Mouse (Mus musculus) frontal cortex, postnatal 14 days (tissue): ENCODE measurements around the gene Ap2m1.
"Not testable (repeated sequence)": the region's sequence is repeated elsewhere in the genome, so short reads cannot be mapped to it uniquely, and the experiment has no call there.

ENCODE experiments used
- DNase-seq, 2 experiments: peaks; one replicate each; pipeline ENCODE4 v3.0.0; 2022; ENCODE audit warnings: low spot score in 2 of 2

Gene Ap2m1

DNA sequence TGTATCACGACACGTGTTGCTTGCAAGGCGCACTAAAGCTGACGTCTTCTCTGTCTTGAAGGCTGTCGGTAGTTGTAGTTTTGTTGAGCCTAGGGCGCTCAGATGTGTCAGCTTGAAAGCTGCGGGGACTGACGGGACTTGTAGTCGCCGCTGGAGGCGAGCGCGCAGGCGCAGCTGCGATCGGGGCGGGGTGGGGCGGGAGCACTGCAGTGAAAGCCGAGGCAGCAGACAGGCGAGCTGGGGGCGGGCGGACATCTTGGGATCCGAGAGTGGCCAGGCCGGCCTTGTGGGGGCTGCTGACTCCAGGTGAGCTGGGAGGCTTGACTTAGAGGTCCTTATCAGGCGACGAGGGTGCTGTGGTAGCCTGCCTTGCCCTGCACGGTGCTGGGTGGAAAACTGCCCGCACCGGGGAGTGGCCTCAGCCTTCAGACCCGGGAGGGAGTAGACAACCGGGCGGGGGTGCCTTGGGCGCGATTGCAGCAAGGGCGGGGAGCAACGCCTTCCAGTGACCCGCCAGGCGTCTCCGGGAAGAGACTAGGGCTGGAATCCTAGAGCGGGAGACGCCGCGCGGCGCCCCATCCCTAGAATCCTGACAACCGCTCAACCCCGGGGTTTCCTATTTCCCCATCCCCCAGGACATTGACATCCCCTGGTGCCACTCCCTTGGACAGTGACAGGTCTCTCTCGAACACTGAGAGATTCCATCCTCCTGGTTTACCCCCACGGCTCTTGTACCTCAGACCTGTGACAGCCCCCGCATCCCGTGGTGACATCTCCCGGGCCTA, at the start of gene Ap2m1:
Ap2m1 (plus strand) TSS at position 183 of the 785 bp plus-strand sequence.
- DNase-seq, result peak; percentile 85 to 96

DNA sequence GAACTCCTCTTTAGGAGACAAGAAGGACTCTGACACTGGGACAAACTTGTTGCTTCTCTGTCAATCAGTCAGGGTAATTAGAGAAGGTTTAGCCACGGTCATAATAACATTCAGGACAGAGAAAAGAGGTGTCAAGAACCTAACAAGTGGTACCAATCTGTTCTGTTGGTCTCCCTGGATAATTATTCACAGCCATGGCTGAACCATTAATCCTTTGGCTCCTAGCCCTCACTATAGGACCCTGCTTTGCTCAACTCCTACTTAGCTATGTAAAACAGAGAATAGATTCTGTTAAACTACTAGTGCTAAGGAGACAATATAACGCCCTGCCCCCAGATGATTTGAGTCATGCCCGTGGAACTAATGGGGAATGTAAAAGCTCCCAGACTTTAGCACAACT, 49.2 kb upstream of the Ap2m1 start:
- DNase-seq, result no peak

DNA sequence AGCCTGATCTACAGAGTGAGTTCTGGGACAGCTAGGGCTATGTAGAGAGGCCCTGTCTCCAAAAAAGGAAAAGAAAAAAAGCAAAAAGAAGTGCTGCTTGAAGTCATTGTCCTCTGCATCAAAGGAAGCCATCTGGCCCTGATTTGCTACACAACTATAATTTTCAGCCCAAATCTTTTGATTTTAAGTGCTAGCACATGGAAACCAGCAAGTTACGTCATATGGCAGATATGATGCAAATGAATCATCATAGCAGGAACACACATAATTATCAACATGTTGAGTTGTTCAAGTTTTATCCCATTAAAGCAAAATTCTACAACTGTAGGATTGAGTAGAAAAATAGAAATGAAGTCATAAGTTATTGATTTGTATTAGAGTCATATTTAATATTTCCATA, 47.1 kb upstream of the Ap2m1 start:
- no peak for DNase-seq

DNA sequence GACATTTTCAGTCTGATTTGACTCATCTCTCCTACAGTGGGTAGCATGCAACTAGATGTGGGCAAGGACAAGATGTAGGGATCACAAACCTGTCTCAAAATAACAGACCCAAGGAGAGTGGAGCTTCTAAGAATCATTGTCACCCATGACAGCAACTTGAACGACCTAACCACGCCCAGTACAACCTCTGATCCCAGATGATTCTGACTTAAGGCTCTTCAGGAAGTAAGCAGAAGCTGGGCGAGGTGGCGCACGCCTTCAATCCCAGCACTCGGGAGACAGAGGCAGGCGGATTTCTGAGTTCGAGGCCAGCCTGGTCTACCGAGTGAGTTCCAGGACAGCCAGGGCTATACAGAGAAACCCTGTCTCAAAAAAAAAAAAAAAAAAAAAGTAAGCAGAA, 46.5 kb upstream of the Ap2m1 start:
- not testable (repeated sequence) for DNase-seq

DNA sequence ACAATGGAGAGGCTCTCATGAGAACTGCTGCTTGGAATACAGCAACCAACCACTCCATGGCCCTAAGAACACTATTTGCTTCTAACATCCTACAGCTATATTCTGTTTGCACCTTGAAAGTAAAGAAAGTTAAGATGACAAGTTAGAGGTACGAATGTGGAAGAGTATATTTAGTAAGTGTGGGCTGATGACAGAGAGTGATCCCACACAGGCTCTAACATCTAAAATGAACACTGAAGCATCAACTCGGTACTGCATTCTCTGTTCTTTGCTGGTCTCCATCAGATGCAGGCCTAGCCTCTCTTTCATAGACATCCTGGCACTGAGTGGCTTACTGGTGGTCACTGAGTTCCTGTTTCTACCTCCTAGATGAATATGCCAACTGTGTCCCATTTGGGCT, 46.0 kb upstream of the Ap2m1 start:
- DNase-seq, result no peak

DNA sequence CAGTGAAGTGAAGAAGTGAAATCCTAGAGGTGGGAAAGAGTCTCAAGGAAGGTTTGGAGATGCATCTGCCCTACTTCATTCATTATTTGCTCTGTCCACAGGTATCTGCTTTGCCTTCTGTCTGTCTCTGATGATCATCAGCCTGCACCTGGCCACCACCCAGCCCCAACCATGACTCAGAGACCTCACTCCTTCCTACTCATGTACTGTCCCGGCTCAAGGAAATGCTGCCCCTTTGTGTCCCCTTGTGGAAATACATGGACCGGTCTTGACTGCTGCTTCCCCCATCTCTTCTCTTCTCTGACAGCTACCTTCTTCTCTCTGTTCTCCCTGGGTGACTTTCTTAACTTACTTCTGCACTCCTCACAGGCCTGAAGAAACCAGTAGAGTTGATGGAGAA, 44.7 kb upstream of the Ap2m1 start:
- no peak for DNase-seq

DNA sequence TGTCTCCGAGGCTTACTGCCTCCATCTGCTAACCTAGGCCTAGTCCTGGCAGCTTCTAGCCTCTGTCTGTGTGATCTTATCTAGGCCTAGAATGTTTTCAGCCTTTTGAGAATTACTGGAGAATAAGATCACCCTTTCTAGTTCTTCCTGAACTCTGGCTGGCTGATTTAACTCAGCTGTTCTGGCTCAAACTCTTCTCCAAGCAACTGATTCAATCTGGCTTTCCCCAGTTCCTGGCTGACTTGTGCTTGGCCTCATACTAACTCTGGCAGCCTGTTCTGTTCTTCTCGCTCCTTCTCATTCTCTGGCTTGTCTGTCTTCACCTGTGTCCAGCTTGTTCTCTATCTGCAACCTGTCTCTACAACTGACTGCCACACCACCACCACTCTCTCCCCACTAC, 44.0 kb upstream of the Ap2m1 start:
- no peak for DNase-seq

DNA sequence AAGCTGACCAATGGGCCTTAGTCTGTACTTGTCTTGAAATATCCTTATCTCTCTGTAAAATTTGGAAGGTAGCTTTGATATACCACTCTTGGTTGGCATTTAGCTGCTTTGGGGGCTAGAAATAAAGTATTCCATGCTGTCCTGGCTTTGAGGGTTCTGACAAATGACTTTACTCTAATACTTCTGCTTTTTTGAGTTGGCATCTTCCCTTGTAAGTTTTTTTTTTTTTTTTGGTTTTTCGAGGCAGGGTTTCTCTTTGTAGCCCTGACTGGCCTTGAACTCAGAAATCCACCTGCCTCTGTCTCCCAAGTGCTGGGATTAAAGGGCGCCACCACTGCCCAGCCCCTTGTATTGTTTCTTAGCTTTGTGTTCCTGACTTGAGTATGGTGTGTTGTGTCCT, 41.8 kb upstream of the Ap2m1 start:
- DNase-seq, result no peak

DNA sequence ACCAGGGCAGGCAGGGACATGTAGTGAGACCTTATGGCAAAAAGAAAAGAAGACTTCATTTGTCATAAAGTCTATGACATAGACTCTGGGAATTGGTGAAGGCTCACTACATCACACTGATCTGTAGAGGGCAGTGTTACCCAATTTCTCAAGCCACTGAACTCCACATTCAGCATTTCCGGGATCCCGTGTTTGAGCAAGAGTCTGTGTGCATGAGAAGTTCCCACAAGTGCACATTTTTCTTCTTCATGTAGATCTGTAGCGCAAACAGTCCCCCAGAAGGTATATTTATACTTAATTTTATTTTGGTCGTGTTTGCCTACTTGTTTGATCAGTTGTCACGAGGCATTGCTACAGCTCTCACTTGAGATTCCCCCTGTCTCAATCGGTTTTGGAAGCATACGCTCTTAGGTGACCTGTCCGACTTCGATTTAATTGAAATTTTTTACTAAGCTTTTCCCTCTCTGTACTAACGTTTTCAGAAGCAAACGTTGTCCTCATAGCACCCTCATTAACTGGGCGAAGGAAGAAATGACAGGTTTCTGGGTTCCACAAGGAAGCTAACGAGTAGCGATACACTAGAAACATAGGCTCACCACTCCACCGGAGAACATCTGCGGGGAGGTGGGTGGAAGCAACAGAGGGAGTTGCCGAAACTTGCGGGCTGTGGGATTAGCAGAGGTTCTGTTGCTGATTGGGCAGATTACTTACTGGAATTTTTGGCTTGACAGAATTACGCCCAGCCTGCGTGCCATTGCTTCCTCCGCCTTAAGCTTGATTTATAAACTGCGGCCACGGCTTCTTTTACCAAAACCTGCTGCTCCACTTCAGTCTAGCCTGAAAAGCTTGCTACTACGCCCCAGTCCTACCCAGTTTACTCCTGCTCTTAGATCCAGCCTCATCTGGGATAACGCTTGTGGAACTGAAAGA, 38.3 kb upstream of the Ap2m1 start:
- peak; percentile 35 to 50 for DNase-seq

DNA sequence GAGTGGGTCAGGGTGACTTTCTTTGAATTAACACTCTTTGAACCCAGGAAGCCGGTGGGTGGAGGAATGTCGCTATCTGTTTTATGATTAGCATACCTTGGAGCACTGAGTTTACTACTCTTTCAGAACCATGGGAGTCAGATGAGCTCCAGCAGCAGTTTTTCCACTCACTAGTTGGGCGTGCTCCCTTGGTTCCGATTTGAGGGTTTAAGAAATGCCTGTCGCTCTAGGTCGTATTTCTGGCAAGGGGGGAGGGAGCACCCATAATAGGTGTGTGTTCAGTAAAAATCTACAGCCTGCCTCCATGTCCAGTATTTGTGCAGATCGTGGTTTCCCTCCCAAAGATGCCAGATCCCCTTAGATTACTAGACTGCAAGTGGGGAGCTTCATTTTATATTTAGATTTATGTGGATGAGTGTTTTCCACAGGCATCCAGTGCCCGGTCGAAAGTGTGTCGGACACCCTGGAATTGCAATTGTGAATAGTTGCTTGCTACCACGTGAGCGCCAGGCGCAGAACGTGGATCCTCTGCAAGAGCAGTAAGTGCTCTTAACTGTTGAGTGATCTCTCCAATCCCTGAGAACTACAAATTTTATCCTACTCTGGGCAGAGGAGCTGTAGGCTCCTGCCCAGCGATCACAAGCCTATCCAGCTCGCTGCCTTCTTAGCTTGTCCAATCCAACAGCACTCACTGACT, 37.1 kb upstream of the Ap2m1 start:
- DNase-seq, result no peak

DNA sequence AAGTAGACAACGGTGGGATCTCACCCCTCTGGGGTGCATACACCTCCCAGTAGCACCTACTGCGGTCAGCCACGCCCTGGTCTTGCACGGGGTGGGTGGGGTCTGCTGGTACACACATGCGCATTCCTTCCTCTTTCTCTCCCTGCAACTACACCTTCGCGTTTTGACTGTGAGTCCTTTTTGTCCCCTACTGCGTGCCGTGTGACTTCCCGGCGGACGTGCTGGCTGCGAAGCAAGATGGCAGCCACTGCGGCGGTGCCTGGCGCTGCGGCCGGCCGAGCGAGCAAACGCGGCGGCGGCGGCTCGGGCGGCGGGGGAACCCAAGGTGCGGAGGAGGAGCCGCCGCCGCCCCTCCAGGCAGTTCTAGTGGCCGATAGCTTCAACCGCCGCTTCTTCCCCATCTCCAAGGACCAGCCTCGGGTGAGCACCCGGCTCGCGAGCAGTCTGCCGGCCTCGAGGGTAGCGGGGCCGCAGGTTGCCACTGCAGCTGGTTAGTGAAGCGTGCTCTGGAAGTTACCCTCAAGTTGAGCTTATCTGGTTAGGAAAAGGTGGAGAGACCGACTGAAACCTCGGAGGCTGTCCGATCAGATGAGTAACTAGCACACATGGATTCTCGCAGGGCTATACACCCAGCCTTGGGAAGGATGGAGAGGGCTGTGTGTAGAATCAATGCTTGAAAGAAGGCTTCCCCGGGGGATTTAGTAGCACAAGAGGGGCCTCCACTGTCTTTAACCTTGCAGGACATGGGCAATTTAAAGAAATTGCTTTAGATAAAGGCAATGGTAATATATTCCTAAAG, 36.4 kb upstream of the Ap2m1 start, which contains the start of gene Eif2b5:
Eif2b5 (plus strand) TSS at position 141 of the 799 bp plus-strand sequence.
- peak; percentile 86 to 88 for DNase-seq

DNA sequence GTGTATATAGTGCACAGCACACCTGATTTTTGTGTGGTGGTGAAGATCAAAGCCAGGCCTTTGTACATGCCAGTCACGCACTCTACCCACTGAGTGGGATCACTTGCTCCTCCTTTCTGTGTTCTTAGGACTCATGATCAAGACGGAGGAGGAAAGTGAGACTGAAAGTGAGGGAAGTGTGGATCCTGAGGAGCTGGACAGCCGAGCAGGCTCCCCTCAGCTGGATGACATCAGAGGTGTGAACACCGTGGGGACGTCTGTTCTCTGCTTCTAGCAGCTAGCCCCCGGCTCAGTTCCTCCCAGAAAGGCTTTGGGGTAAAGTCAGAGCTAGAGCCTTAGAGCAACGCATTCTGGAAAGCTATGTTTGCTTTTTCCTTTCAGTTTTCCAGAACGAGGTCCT, 29.3 kb upstream of the Ap2m1 start:
- no peak for DNase-seq

DNA sequence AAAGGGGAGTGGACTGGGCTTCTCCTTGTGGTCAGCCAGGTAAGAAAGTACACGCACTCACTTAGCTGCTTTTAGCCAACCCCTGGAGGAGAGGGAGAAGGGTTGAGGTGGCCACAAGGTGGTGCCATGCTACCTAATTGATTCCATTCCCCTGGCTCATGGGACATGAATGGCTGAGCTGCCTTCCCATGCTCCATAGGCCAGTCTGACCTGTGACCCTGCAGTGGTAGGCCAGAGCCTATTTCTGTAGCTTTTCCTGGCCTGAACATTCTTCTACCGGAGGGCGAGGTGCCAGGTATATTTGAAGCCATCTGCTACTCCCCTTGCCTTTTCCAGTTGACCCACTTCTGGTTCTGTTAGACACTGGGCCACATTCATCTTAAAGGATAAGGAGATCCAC, 25.9 kb upstream of the Ap2m1 start:
- DNase-seq, result no peak

DNA sequence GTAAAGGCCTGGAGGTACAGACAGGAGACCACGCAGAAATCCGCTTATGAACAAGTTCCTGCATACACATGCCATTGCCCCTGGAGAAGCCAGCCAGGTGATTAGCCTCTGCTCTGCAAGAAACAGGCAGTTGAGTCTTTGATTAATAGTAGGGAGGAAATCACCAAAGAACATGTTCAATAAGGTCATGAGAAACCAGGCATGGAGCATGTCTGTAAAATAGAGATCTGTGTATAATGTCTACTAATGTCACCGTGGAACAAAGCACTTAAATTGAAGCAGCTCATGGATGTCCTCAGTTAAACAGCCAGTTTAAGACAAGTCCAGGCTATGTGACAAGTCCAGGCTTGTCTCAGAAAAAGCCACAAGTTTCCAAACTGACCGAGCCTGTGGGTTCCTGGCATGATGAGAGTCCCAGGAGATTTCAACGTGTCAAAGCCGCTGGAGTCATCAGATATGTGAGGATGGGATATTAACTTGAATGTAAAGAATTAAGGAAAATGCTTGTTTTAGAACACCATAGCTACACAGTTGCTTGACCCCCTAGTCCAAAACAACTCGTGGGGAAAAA, 23.9 kb upstream of the Ap2m1 start:
- no peak for DNase-seq

DNA sequence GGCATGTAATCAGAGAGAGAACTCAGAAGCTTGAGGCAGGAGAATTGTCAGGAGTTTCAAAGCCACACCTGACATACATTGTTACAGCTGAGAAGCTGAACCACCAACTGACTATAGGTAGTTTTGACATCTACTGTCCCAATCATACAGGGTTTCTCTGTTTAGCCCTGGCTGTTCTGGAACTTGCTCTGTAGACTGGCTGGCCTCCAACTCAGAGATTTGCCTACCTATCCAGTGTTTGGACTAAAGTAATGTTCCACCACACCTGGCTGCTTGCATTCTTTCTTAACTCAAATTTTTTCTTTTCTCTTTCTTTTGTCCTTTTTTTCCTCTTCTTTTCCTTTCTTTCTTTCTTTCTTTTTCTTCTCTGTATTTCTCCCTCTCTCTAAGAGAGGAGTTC, 19.2 kb upstream of the Ap2m1 start:
- no peak for DNase-seq

DNA sequence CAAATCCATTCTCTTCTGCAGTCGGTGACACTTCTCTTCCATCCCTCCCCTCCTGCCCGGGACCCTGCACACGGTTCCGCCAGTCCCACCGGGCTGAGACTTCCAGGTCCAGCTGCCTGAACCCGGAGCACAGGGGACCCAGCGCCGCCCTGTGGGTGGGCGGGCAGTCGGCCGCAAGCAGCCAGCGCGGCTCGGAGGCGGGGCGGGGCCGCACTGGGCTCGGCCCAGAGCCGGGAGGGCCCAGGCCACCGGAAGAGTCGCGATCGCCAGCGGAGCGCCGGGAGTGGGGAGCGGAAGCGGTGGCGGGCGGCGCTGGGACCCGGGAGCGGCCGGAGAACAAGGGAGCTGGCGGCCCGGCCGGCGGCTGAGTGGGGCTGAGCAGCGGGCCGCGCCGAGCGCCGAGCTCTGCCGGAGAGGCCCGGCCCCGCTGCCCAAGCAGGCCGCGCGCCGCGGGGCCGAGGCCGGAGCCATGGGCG, 18.5 kb upstream of the Ap2m1 start, which contains the start of gene Dvl3:
Dvl3 (plus strand) TSS at position 257 of the 476 bp plus-strand sequence.
- DNase-seq, result peak; percentile 69 to 78

DNA sequence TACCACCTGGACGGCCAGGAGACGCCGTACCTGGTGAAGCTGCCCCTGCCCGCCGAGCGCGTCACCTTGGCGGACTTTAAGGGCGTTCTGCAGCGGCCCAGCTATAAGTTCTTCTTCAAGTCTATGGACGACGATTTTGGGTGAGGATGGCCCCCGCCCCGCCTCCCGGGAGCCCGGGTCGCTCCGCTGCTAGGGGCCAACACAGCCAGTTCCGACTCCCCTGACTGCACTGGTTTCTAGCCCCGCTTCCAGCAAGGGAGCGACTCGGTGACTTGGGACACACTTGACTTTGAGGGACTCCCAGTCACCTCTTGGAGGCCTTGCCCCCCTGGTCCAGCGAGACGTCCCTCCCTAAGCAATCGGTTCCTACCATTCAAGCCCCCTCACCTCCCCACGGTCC, 18.1 kb upstream of the Ap2m1 start:
- peak in 1 of 2 experiments; percentile 31 for DNase-seq

DNA sequence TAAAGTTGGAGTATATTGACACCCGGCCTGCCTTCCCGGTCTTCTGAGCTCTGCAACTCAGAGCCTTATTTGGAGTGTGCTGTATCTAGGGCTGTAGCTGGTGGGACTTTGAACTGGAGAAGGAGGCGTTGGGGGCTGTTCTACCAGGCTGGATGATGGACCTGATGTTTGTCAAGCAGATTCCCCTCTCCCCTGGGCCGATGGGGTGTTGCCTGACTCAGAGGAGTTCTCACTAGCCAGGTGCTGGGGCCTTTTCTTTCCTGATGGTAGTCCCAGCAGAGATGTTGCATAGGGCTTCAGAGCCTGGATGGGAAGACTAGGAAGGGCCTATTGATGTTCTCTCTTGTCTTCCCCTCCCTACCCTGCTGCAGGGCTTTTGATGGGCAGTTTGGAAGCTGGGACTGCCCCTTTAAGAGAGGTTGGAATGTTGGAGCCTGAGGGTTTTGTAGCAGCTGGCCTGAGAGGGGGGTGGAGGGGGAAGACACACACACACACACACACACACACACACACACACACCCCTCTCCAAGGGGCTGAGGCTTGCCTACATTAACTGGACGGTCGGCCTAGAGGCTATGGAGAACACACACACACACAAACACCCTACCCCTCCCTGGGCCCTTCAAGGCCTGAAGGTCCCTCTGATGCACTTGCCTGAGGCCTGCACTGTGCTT, 17.4 kb upstream of the Ap2m1 start:
- no peak for DNase-seq

DNA sequence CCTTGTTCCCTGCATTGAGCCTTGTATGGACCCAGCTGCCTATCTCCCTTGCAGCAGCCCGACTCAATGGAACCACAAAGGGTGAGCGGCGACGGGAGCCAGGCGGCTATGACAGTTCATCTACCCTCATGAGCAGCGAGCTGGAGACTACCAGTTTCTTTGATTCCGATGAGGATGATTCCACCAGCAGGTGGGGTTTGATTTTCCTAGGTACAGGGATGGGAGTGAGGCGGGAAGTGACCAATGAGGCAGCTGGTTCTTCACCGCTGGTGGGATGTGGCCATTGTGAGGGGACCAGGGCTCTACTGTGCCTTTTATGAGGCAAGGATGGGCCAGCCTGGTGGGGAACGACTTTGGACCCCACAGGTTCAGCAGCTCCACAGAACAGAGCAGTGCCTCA, 11.4 kb upstream of the Ap2m1 start:
- DNase-seq, result no peak

DNA sequence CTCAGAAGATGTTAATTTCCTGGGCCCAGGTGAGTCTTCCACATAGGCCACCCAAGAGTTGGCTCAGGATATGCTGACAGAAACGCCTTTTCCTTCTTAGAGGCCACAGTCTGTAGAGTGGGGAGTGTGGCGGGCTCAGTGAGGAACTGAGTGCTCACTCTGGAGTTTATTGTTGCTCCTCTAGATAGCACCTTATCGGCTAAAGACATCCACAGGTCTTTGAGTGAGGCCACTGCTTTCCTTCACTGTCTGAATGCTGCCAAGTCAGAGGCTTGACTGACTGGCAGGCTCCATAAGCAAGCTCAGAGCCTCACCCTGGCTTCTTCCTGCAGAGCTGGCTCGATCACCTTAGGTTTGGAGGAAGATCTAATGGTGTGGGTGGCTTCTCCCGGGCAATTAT, 6.5 kb upstream of the Ap2m1 start:
- DNase-seq, result no peak
